Mouse (Mus musculus): ENCODE results near the gene Ttc28.

- no peak for TF ChIP-seq CTCF (IDR thresholded peaks at IDR 0.05)
- TF ChIP-seq EP300 (IDR thresholded peaks at IDR 0.05): no peak
Measured at GRCm38 (mm10) chr5:111114597-111114996, 235.0 kb downstream of the Ttc28 start.

Measured in lung, postnatal 0 days (tissue).